Mouse (Mus musculus): Measurements from ENCODE around the gene Sgsm1. TPM values are rescaled to one million over a fixed set of nuclear protein-coding genes. Genes with fewer than 3 reads are reported as not detected.

Sgsm1 gene
- polyA plus RNA-seq, 1 experiment = 1.8 TPM

- Histone ChIP-seq H3K4me3 (ENCODE audit: control insufficient read depth, low read depth, low read length) (no peak overlapping the region), H3K27ac (ENCODE audit: control insufficient read depth, insufficient read depth, low read depth, low read length) (no peak overlapping the region), H3K4me1 (ENCODE audit: control insufficient read depth, insufficient read depth, low read length) (peaks cover 8% of the 10 kb centered on the region), H3K27me3 (ENCODE audit: control insufficient read depth, insufficient read depth, low read length) (no peaks in the 10 kb centered on the region), H3K36me3 (ENCODE audit: control insufficient read depth, insufficient read depth, low read length) (no peaks in the 10 kb centered on the region)
- no peak for TF ChIP-seq POLR2A (IDR thresholded peaks at IDR 0.05; ENCODE audit: control insufficient read depth, low read depth, low read length)
- TF ChIP-seq CTCF (IDR thresholded peaks at IDR 0.05; ENCODE audit: control insufficient read depth, insufficient read depth, insufficient replicate concordance, low read depth, low read length) = no peak
These were observed 10.3 kb downstream of the Sgsm1 start for GRCm38 (mm10) chr5:113300148-113300889.

GRCm38 (mm10) chr5:113299433-113299832 lies 11.2 kb downstream of the Sgsm1 start:
- no peak overlapping the region for H3K4me3 ChIP-seq (ENCODE audit: control insufficient read depth, low read depth, low read length)
- no peaks in the 10 kb centered on the region for H3K27me3 ChIP-seq (ENCODE audit: control insufficient read depth, insufficient read depth, low read length)
- H3K4me1 ChIP-seq (ENCODE audit: control insufficient read depth, insufficient read depth, low read length) = peaks cover 8% of the 10 kb centered on the region
- no peak overlapping the region for H3K27ac ChIP-seq (ENCODE audit: control insufficient read depth, insufficient read depth, low read depth, low read length)
- no peaks in the 10 kb centered on the region for H3K36me3 ChIP-seq (ENCODE audit: control insufficient read depth, insufficient read depth, low read length)
- TF ChIP-seq CTCF (IDR thresholded peaks at IDR 0.05; ENCODE audit: control insufficient read depth, insufficient read depth, insufficient replicate concordance, low read depth, low read length) (no peak), POLR2A (IDR thresholded peaks at IDR 0.05; ENCODE audit: control insufficient read depth, low read depth, low read length) (no peak)

GRCm38 (mm10) chr5:113298826-113299225 lies 11.8 kb downstream of the Sgsm1 start:
- TF ChIP-seq CTCF (IDR thresholded peaks at IDR 0.05; ENCODE audit: control insufficient read depth, insufficient read depth, insufficient replicate concordance, low read depth, low read length) = no peak
- H3K36me3 ChIP-seq (ENCODE audit: control insufficient read depth, insufficient read depth, low read length) = no peaks in the 10 kb centered on the region
- H3K27me3 ChIP-seq (ENCODE audit: control insufficient read depth, insufficient read depth, low read length) = no peaks in the 10 kb centered on the region
- peaks cover 8% of the 10 kb centered on the region for H3K4me1 ChIP-seq (ENCODE audit: control insufficient read depth, insufficient read depth, low read length)
- no peak overlapping the region for H3K27ac ChIP-seq (ENCODE audit: control insufficient read depth, insufficient read depth, low read depth, low read length)
- H3K4me3 ChIP-seq (ENCODE audit: control insufficient read depth, low read depth, low read length) = no peak overlapping the region

GRCm38 (mm10) chr5:113298040-113298439 lies 12.5 kb downstream of the Sgsm1 start:
- Histone ChIP-seq H3K27me3 (ENCODE audit: control insufficient read depth, insufficient read depth, low read length) (no peaks in the 10 kb centered on the region), H3K36me3 (ENCODE audit: control insufficient read depth, insufficient read depth, low read length) (no peaks in the 10 kb centered on the region), H3K4me3 (ENCODE audit: control insufficient read depth, low read depth, low read length) (no peak overlapping the region), H3K27ac (ENCODE audit: control insufficient read depth, insufficient read depth, low read depth, low read length) (no peak overlapping the region), H3K4me1 (ENCODE audit: control insufficient read depth, insufficient read depth, low read length) (peaks cover 8% of the 10 kb centered on the region)
- TF ChIP-seq POLR2A (IDR thresholded peaks at IDR 0.05; ENCODE audit: control insufficient read depth, low read depth, low read length) (no peak), CTCF (IDR thresholded peaks at IDR 0.05; ENCODE audit: control insufficient read depth, insufficient read depth, insufficient replicate concordance, low read depth, low read length) (no peak)

GRCm38 (mm10) chr5:113295791-113296190 lies 14.8 kb downstream of the Sgsm1 start:
- no peaks in the 10 kb centered on the region for H3K27me3 ChIP-seq (ENCODE audit: control insufficient read depth, insufficient read depth, low read length)
- no peak overlapping the region for H3K27ac ChIP-seq (ENCODE audit: control insufficient read depth, insufficient read depth, low read depth, low read length)
- H3K36me3 ChIP-seq (ENCODE audit: control insufficient read depth, insufficient read depth, low read length) = no peaks in the 10 kb centered on the region
- H3K4me1 ChIP-seq (ENCODE audit: control insufficient read depth, insufficient read depth, low read length) = no peaks in the 10 kb centered on the region
- TF ChIP-seq CTCF (IDR thresholded peaks at IDR 0.05; ENCODE audit: control insufficient read depth, insufficient read depth, insufficient replicate concordance, low read depth, low read length) (peak; percentile 11; the same call in 1 of the 2 replicates), POLR2A (IDR thresholded peaks at IDR 0.05; ENCODE audit: control insufficient read depth, low read depth, low read length) (no peak)
- no peak overlapping the region for H3K4me3 ChIP-seq (ENCODE audit: control insufficient read depth, low read depth, low read length)

GRCm38 (mm10) chr5:113294575-113294974 lies 16.0 kb downstream of the Sgsm1 start:
- H3K36me3 ChIP-seq (ENCODE audit: control insufficient read depth, insufficient read depth, low read length) = no peaks in the 10 kb centered on the region

GRCm38 (mm10) chr5:113293446-113293845 lies 17.1 kb downstream of the Sgsm1 start:
- Histone ChIP-seq H3K4me1 (ENCODE audit: control insufficient read depth, insufficient read depth, low read length) (no peaks in the 10 kb centered on the region), H3K4me3 (ENCODE audit: control insufficient read depth, low read depth, low read length) (no peak overlapping the region), H3K27me3 (ENCODE audit: control insufficient read depth, insufficient read depth, low read length) (no peaks in the 10 kb centered on the region), H3K27ac (ENCODE audit: control insufficient read depth, insufficient read depth, low read depth, low read length) (no peak overlapping the region), H3K36me3 (ENCODE audit: control insufficient read depth, insufficient read depth, low read length) (no peaks in the 10 kb centered on the region)
- TF ChIP-seq CTCF (IDR thresholded peaks at IDR 0.05; ENCODE audit: control insufficient read depth, insufficient read depth, insufficient replicate concordance, low read depth, low read length) = no peak
- no peak for TF ChIP-seq POLR2A (IDR thresholded peaks at IDR 0.05; ENCODE audit: control insufficient read depth, low read depth, low read length)

More at GRCm38 (mm10) chr5:113294575-113294974, 16.0 kb downstream of the Sgsm1 start:
- H3K4me3 ChIP-seq (ENCODE audit: control insufficient read depth, low read depth, low read length) = no peak overlapping the region
- H3K4me1 ChIP-seq (ENCODE audit: control insufficient read depth, insufficient read depth, low read length) = no peaks in the 10 kb centered on the region
- no peak for TF ChIP-seq POLR2A (IDR thresholded peaks at IDR 0.05; ENCODE audit: control insufficient read depth, low read depth, low read length)
- no peak for TF ChIP-seq CTCF (IDR thresholded peaks at IDR 0.05; ENCODE audit: control insufficient read depth, insufficient read depth, insufficient replicate concordance, low read depth, low read length)
- no peaks in the 10 kb centered on the region for H3K27me3 ChIP-seq (ENCODE audit: control insufficient read depth, insufficient read depth, low read length)
- no peak overlapping the region for H3K27ac ChIP-seq (ENCODE audit: control insufficient read depth, insufficient read depth, low read depth, low read length)

Data from testis, adult 2 months (tissue).